Mouse (Mus musculus) urinary bladder, postnatal 36 days (tissue): ENCODE data around the gene Slc12a7.

Experiments used
- DNase-seq, 2 experiments: peaks; one replicate each; pipeline ENCODE4 v3.0.0; 2022; ENCODE audit warnings: low spot score in 2 of 2, mixed read lengths in 1 of 2

The Slc12a7 gene

DNA sequence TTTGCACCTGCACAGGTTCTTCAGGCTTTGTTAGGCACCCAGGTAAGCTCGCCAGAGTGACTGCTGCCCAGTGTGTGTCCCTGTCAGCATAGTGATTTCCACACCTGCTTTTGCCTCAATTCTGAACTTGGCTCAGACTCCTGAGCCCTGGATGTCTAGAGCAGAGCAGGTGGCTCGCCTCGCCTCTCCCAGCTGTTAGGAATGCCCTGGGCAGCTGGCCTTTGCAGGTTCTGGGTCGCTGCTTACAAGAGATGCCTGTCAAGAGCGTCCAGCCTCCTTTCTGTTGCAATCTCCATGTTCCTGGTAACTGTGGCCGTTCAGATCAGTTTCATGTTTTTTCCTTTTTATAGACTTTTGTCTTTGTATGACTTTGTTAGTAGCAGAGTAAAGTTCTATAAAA is 83.4 kb downstream of the Slc12a7 start:
- no peak for DNase-seq

GRCm38 (mm10) chr13:73818921-73819320 is 86.0 kb downstream of the Slc12a7 start:
- no peak for DNase-seq

DNA sequence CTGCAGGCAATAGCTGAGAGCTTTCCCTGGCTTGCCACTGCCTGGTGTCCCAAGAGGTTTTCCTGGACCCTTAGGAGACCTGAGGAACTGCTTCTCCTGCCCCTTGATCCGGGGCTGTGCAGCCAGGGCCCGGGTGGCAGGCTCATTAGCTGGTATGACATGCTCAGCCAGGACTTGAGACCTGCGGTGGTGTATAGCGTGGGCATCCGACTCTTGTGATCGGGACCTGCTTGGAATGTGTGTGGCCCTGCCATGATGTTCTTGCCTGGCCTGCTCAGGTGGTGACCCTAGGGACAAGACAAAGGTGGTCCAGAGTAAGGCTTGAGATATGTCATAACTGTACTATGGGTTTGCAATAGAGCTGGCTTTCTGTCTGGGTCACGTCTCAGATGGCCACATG is 88.4 kb downstream of the Slc12a7 start:
- no peak for DNase-seq

- DNase-seq: peak; percentile 51 to 66
Observed at GRCm38 (mm10) chr13:73822187-73822800, 89.4 kb downstream of the Slc12a7 start.

DNA sequence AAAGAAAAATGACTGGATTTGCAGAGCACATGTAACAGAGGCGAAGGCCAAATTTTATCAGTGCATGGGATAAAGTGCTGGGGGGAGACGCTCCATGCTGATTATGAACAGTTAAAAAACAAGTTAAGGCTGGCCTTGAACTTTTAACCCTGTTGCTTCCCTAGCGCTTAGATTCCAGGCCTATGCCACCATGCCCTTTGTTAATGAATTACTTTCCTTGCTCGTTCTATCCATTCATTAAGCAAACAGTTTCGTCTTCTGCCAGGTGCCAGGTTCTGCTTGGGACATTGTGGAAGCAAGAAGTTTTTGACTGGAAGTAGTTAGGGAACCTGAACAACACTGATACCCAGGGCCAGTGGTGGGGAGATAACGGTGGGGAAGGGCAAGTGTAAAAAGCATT is 90.8 kb downstream of the Slc12a7 start:
- DNase-seq: no peak

GRCm38 (mm10) chr13:73827243-73827642 is 94.3 kb downstream of the Slc12a7 start:
- DNase-seq: no peak

- peak; percentile 32 to 57 for DNase-seq
Observed at GRCm38 (mm10) chr13:73831486-73831885, 98.6 kb downstream of the Slc12a7 start.

DNA sequence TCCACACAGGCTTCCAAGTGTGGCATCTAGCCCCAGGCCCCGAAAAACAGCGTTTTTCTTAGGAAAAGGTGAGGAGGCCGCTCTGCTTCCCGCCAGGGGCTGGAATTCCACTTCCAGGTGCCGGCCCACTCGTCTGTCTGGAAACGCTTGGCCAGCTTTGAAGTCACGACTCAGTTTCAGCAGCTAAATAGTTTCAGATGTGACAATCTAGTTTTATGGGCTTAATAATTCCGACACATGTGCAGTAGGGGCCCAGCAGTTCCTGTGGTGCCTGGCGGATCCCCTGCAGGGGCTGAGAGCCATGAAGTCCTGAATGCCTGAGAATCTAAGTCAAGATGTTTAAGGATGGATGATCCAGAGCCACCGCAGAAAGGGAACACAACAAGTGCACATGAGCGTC is 100.9 kb downstream of the Slc12a7 start:
- DNase-seq: no peak

DNA sequence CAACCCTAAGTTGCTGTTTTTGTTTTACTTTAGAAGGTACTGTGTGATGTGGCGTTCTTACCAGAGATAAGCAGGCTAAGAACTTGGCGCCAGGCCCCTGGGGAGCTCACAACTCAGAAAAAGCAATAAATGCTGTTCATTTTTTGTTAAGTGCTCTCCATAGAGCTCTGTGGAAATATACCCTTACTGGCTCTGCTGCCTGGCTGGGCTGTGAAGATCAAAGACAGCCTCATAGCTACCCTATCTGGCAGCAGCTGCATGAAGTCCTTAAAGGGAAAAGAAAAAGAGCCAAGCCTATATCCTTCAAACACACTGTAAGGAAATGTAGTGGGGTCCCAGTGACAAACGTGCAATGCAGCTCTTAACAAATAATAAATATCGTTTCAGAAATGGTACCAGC is 102.9 kb downstream of the Slc12a7 start:
- no peak for DNase-seq

- DNase-seq: no peak
Observed at GRCm38 (mm10) chr13:73836491-73836890, 103.6 kb downstream of the Slc12a7 start.

DNA sequence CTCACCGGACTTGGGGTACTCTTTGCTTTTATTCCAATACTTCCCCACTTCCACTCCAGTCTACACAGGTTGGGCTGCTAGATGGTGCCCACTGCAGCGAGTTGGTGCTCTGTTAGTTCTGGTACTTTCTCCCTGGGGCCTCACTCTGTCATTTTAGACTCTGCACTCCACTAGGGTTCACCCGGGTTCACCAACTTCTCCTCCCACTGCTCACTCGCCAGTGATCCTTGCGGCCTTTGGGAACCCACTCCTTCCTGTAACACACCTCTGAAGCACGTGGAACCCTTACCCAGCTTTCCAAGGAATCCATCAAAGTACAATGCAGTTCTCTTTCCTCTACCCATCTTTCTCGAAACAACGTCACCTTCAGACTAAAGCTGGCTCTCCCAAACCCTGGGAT is 104.8 kb downstream of the Slc12a7 start:
- no peak for DNase-seq

- no peak for DNase-seq
Observed at GRCm38 (mm10) chr13:73839137-73839548, 106.2 kb downstream of the Slc12a7 start.

- DNase-seq: no peak
Observed at GRCm38 (mm10) chr13:73839740-73840139, 106.8 kb downstream of the Slc12a7 start.

GRCm38 (mm10) chr13:73842696-73843095 is 109.8 kb downstream of the Slc12a7 start:
- no peak for DNase-seq

DNA sequence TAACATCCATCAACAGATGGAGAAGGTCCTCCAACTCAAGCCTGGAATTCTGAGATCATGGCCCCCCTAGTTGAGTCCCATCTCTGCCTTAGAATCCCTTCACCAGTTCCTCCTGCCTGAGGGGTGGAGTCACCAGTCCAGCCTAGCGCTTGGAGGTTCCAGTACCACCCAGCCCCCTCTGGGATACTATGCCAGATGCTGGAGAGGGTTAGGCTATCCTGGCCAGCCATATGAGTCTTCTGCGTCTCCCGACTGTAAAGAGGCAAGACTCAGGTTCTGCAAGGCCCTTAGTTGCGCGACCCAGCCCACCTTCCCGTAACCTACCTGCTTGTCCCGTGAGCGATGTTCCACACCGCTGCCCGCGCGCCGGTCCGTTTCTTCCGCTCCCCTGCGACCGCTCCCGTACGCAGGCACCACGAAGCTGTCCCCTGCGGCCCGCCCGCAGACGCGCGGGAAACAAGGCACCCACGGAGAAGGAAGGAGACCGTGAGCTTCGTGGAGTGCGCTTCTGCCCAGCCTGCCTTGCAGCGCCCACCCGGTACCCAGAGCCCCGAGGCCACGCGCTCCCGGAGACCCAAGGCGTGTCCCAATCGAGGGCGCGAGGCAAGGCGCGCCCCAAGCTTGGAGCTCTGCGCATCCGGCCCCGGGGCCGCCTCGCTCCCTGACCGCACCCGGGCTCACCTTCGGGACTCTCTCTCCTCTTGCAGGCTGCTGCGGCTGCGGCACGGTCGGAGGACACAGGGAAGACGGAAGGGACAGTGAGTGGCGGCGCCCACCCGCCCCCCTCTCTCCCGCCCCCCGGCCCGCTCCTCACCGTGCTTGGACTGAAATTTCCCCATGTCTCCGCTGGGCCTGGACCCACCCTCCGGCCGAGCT is 113.9 kb downstream of the Slc12a7 start:
- DNase-seq: no peak

- peak; percentile 79 to 83 for DNase-seq
Observed at GRCm38 (mm10) chr13:73847465-73847836, 114.6 kb downstream of the Slc12a7 start, which contains the start of gene Nkd2. Gene Nkd2 (minus strand): TSS chr13:73847631.
